Comparison of ENCODE assay signal across 25 mouse cellular contexts in the genomic region with DNA sequence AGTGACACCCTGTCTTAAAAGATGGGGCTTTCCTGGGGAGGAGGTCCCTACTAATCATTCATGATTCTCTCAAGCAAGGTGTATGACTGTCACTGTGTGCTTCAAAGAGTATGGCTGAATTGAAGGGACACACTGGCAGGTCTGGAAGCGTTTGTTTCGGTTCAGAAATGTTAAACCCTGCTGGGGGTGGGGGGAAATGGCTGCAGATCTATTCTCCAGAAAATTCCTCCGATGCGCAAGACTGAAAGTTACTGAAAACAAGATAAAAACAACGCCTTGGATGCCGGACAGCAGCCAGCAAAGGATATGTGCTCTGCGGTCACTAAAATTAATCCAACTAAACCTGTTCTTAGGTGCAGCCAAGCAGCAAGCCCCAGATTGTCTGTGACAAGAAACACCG. TPM values are rescaled to one million over a fixed set of nuclear protein-coding genes. Genes with fewer than 3 reads are reported as not detected.
"Had no signal": no experiment of that assay in that cellular context is flagged by ENCODE, and none has a peak within 500 bp of the region (broad histone marks: within the 10 kb centered on the region; RNA-seq: fewer than 3 reads in every experiment).

No protein-coding gene starts in this region.

- H3K4me3 ChIP-seq: layer of hippocampus, adult 2 months; limb, embryonic 10.5 days; limb, embryonic 13.5 days; liver, embryonic 12.5 days; liver, embryonic 15.5 days; lung, embryonic 15.5 days; megakaryocyte, embryonic 14.5 days; neural tube, embryonic 12.5 days; stomach, embryonic 15.5 days had no signal

- H3K4me2 ChIP-seq: limb, embryonic 13.5 days; liver, embryonic 12.5 days; liver, embryonic 15.5 days; lung, embryonic 15.5 days; neural tube, embryonic 12.5 days; stomach, embryonic 15.5 days had no signal

- H3K9me3 ChIP-seq: limb, embryonic 10.5 days; limb, embryonic 13.5 days; liver, embryonic 12.5 days; liver, embryonic 15.5 days; lung, embryonic 15.5 days; megakaryocyte, embryonic 14.5 days; neural tube, embryonic 12.5 days; stomach, embryonic 15.5 days had no signal

- H3K27me3 ChIP-seq: liver, embryonic 15.5 days; neural tube, embryonic 12.5 days; stomach, embryonic 15.5 days had no signal

- DNase-seq: kidney, adult 18-20 months; kidney, adult 9 months; kidney, postnatal 14 days; layer of hippocampus, adult 9-11 months; liver; lung, adult 18-20 months; lung, postnatal 10 days; lung, postnatal 36 days; right cerebral cortex, postnatal 25 days; spleen, adult 18-20 months; thymus, postnatal 25 days had no signal

- H3K4me1 ChIP-seq: limb, embryonic 10.5 days; limb, embryonic 13.5 days; liver, embryonic 12.5 days; liver, embryonic 15.5 days; lung, embryonic 15.5 days; megakaryocyte, embryonic 14.5 days; stomach, embryonic 15.5 days had no signal

- H3K9ac ChIP-seq: limb, embryonic 13.5 days; liver, embryonic 12.5 days; liver, embryonic 15.5 days; lung, embryonic 15.5 days; neural tube, embryonic 12.5 days; stomach, embryonic 15.5 days had no signal

- ATAC-seq: liver, embryonic 12.5 days had no signal

- H3K27ac ChIP-seq: layer of hippocampus, adult 2 months; limb, embryonic 10.5 days; limb, embryonic 13.5 days; liver, embryonic 12.5 days; liver, embryonic 15.5 days; lung, embryonic 15.5 days; neural tube, embryonic 12.5 days; stomach, embryonic 15.5 days had no signal

- H3K36me3 ChIP-seq: limb, embryonic 10.5 days; limb, embryonic 13.5 days; liver, embryonic 12.5 days; liver, embryonic 15.5 days; lung, embryonic 15.5 days; neural tube, embryonic 12.5 days; stomach, embryonic 15.5 days had no signal

RNA-seq across cellular contexts. Expression of a gene that starts 34.5 kb away (rescaled TPM):
- total RNA-seq: layer of hippocampus, adult 2 months; left cerebral cortex, adult 18-20 months; neutrophil, adult 5-6 weeks had no signal
- polyA plus RNA-seq: kidney, embryonic 16.5 days; large intestine, adult 2 months; limb, embryonic 10.5 days; limb, embryonic 13.5 days; liver, embryonic 12.5 days; liver, embryonic 15.5 days; lung, embryonic 15.5 days; neural tube, embryonic 12.5 days; stomach, embryonic 15.5 days; thymus, postnatal 0 days had no signal

RNA-seq across cellular contexts. Expression of a gene that starts 55.5 kb away (rescaled TPM):
- total RNA-seq: neutrophil, adult 5-6 weeks had no signal
- polyA plus RNA-seq: large intestine, adult 2 months; limb, embryonic 13.5 days; liver, embryonic 15.5 days had no signal
